Mouse (Mus musculus): ENCODE measurements around the gene Psmd2. TPM values are rescaled to one million over a fixed set of nuclear protein-coding genes. Genes with fewer than 3 reads are reported as not detected.
A peak's percentile ranks its signal among the peaks of the same experiment; 100 is the strongest.

The Psmd2 gene
- polyA plus RNA-seq, 1 experiment from 2014 or later: 427 TPM

GRCm38 (mm10) chr16:20712190-20712589 lies 60.7 kb downstream of the Psmd2 start:
- Histone ChIP-seq H3K9ac (ENCODE audit: low read depth, low read length) (no peak overlapping the region), H3K27me3 (ENCODE audit: control insufficient read depth, insufficient read depth, low read length) (no peaks in the 10 kb centered on the region), H3K36me3 (ENCODE audit: control insufficient read depth, insufficient read depth, low read length) (no peaks in the 10 kb centered on the region; the same call in 1 of the 2 replicates), H3K27ac (ENCODE audit: low read depth, low read length) (no peak overlapping the region), H3K4me3 (ENCODE audit: low read depth, low read length) (no peak overlapping the region), H3K9me3 (ENCODE audit: control insufficient read depth, low read length) (no peaks in the 10 kb centered on the region), H3K4me1 (replicated peaks; ENCODE audit: control insufficient read depth, insufficient read depth, low read length) (peaks cover 11% of the 10 kb centered on the region; the same call in 1 of the 2 replicates), H3K4me2 (replicated peaks; ENCODE audit: low read depth, low read length) (no peak overlapping the region)
- DNase-seq (ENCODE audit: low spot score) (no peak), ATAC-seq (ENCODE audit: low FRiP score) (no peak)
- 78% methylated on average over 9 of the region's 9 CpGs for WGBS

GRCm38 (mm10) chr16:20712889-20713288 lies 61.4 kb downstream of the Psmd2 start:
- no peaks in the 10 kb centered on the region for H3K9me3 ChIP-seq (ENCODE audit: control insufficient read depth, low read length)
- no peak overlapping the region for H3K4me2 ChIP-seq (replicated peaks; ENCODE audit: low read depth, low read length)
- no peak overlapping the region for H3K4me3 ChIP-seq (ENCODE audit: low read depth, low read length)
- WGBS: 89% methylated on average over 7 of the region's 7 CpGs
- ATAC-seq (ENCODE audit: low FRiP score) (no peak), DNase-seq (ENCODE audit: low spot score) (no peak)
- H3K36me3 ChIP-seq (ENCODE audit: control insufficient read depth, insufficient read depth, low read length): no peaks in the 10 kb centered on the region; the same call in 1 of the 2 replicates
- H3K27me3 ChIP-seq (ENCODE audit: control insufficient read depth, insufficient read depth, low read length): no peaks in the 10 kb centered on the region
- no peak overlapping the region for H3K27ac ChIP-seq (ENCODE audit: low read depth, low read length)
- peaks cover 11% of the 10 kb centered on the region; the same call in 1 of the 2 replicates for H3K4me1 ChIP-seq (replicated peaks; ENCODE audit: control insufficient read depth, insufficient read depth, low read length)
- no peak overlapping the region for H3K9ac ChIP-seq (ENCODE audit: low read depth, low read length)

MicroRNA genes within 50 kb of the gene (microRNA counts, 519-probe panel; counts per million panel counts)
- microRNA mmu-miR-1224: 4,279 counts per million, percentile 44 among the panel's probes with 10 or more counts

Other genes with a start within 250 kb of the Psmd2 start
- 65.4 and 89.9 TPM in 2 replicates for gene Abcc5, start 225.3 kb upstream of the Psmd2 start, polyA plus RNA-seq (2014; fragmentation: Nextera tagmentation; extraction: Ambion mirVana)
- 132 and 139 TPM in 2 replicates for gene Eif2b5, start 152.8 kb upstream of the Psmd2 start, polyA plus RNA-seq (2014; fragmentation: Nextera tagmentation; extraction: Ambion mirVana)
- gene Dvl3, start 134.7 kb upstream of the Psmd2 start, polyA plus RNA-seq (2014; fragmentation: Nextera tagmentation; extraction: Ambion mirVana): 50.8 and 58.9 TPM in 2 replicates
- gene Ap2m1, start 116.2 kb upstream of the Psmd2 start, polyA plus RNA-seq (2014; fragmentation: Nextera tagmentation; extraction: Ambion mirVana): 923 and 941 TPM in 2 replicates
- 52.4 and 63.1 TPM in 2 replicates for gene Abcf3, start 103.1 kb upstream of the Psmd2 start, polyA plus RNA-seq (2014; fragmentation: Nextera tagmentation; extraction: Ambion mirVana)
- 1.6 and 4.1 TPM in 2 replicates for gene Vwa5b2, start 62.2 kb upstream of the Psmd2 start, polyA plus RNA-seq (2014; fragmentation: Nextera tagmentation; extraction: Ambion mirVana)
- 26.9 and 32.5 TPM in 2 replicates for gene Eef1akmt4, start 40.1 kb upstream of the Psmd2 start, polyA plus RNA-seq (2014; fragmentation: Nextera tagmentation; extraction: Ambion mirVana)
- gene Gm49333, start 40.0 kb upstream of the Psmd2 start, polyA plus RNA-seq (2014; fragmentation: Nextera tagmentation; extraction: Ambion mirVana): not detected in 2 replicates
- gene Alg3, start 39.9 kb upstream of the Psmd2 start, polyA plus RNA-seq (2014; fragmentation: Nextera tagmentation; extraction: Ambion mirVana): 54.1 and 54.5 TPM in 2 replicates
- 6.0 and 6.2 TPM in 2 replicates for gene Camk2n2, start 30.4 kb upstream of the Psmd2 start, polyA plus RNA-seq (2014; fragmentation: Nextera tagmentation; extraction: Ambion mirVana)
- gene Ece2, start 21.8 kb upstream of the Psmd2 start, polyA plus RNA-seq (2014; fragmentation: Nextera tagmentation; extraction: Ambion mirVana): 3.1 and 3.5 TPM in 2 replicates
- 140 and 173 TPM in 2 replicates for gene Eif4g1, start 16.7 kb downstream of the Psmd2 start, polyA plus RNA-seq (2014; fragmentation: Nextera tagmentation; extraction: Ambion mirVana)
- 11.2 and 11.8 TPM in 2 replicates for gene Fam131a, start 41.6 kb downstream of the Psmd2 start, polyA plus RNA-seq (2014; fragmentation: Nextera tagmentation; extraction: Ambion mirVana)
- gene Polr2h, start 66.0 kb downstream of the Psmd2 start, polyA plus RNA-seq (2014; fragmentation: Nextera tagmentation; extraction: Ambion mirVana): 103 and 105 TPM in 2 replicates
- 20.7 and 22.0 TPM in 2 replicates for gene Clcn2, start 66.1 kb downstream of the Psmd2 start, polyA plus RNA-seq (2014; fragmentation: Nextera tagmentation; extraction: Ambion mirVana)
- 2.3 and 3.1 TPM in 2 replicates for gene Chrd, start 81.5 kb downstream of the Psmd2 start, polyA plus RNA-seq (2014; fragmentation: Nextera tagmentation; extraction: Ambion mirVana)
- gene Thpo, start 82.9 kb downstream of the Psmd2 start, polyA plus RNA-seq (2014; fragmentation: Nextera tagmentation; extraction: Ambion mirVana): 0.39 and 0.83 TPM in 2 replicates

Data from hindbrain, embryonic 11.5 days (tissue).